Mouse (Mus musculus) heart, embryonic 16.5 days (tissue): ENCODE results near the gene Rbfox2. TPM values are rescaled to one million over a fixed set of nuclear protein-coding genes. Genes with fewer than 3 reads are reported as not detected.
A peak's percentile ranks its signal among the peaks of the same experiment; 100 is the strongest.

ENCODE experiments used
- ATAC-seq: fragments of 200-750 bp; cut with Nextera tagmentation; replicated peaks from 2 replicates; pipeline ENCODE4 v1.8.0; 2017; ENCODE audit warnings: moderate number of reproducible peaks; ENCODE audit not compliant: insufficient read depth, low FRiP score; ENCODE audit errors: extremely low read depth
- H3K27ac ChIP-seq: fragments of 300-500 bp; sonication (generic); 2 replicates; pipeline ENCODE4 v1.5.1; 2014; ENCODE audit warnings: mild to moderate bottlenecking, low read length, control low read depth, moderate library complexity
- H3K27me3 ChIP-seq: fragments of 300-500 bp; sonication (generic); 2 replicates; pipeline ENCODE4 v1.6.1; 2014; ENCODE audit warnings: low read length, mixed read lengths; ENCODE audit not compliant: control insufficient read depth, insufficient read depth
- H3K36me3 ChIP-seq: fragments of 300-500 bp; sonication (generic); 2 replicates; pipeline ENCODE4 v1.6.1; 2014; ENCODE audit not compliant: control insufficient read depth, insufficient read depth
- H3K4me1 ChIP-seq: fragments of 300-500 bp; sonication (generic); 2 replicates; pipeline ENCODE4 v1.6.1; 2014; ENCODE audit warnings: low read length, mixed read lengths; ENCODE audit not compliant: control insufficient read depth, insufficient read depth
- H3K4me2 ChIP-seq: fragments of 300-500 bp; sonication (generic); 2 replicates; pipeline ENCODE4 v1.6.1; 2014; ENCODE audit warnings: low read depth, mild to moderate bottlenecking, control low read depth, low read length
- H3K4me3 ChIP-seq: fragments of 300-500 bp; sonication (generic); 2 replicates; pipeline ENCODE4 v1.5.1; 2014; ENCODE audit warnings: mild to moderate bottlenecking, control low read depth, low read length
- H3K9ac ChIP-seq: fragments of 300-500 bp; sonication (generic); 2 replicates; pipeline ENCODE4 v1.6.1; 2014; ENCODE audit warnings: low read length, control low read depth
- H3K9me3 ChIP-seq: fragments of 300-500 bp; sonication (generic); replicated peaks from 2 replicates; pipeline ENCODE4 v1.6.1; 2016; ENCODE audit warnings: low read length; ENCODE audit not compliant: control insufficient read depth
- WGBS: fragments of 180-500 bp; shearing (Covaris S2); extraction: QIAGEN DNeasy Blood & Tissue Kit; methylation state at CpG from one replicate; pipeline ENCODE4 v1.1.7; 2014; 5-methylcytosine and 5-hydroxymethylcytosine counted together
- polyA plus RNA-seq: library from polyadenylated mRNA; unstranded; fragments of >200 nt; fragmentation: Nextera tagmentation; extraction: Ambion mirVana; gene quantifications from 2 replicates; pipeline ENCODE4 v1.2.1, GENCODE M21; 2015

Rbfox2 gene
- polyA plus RNA-seq, 1 experiment from 2014 or later = 61.8 TPM

DNA sequence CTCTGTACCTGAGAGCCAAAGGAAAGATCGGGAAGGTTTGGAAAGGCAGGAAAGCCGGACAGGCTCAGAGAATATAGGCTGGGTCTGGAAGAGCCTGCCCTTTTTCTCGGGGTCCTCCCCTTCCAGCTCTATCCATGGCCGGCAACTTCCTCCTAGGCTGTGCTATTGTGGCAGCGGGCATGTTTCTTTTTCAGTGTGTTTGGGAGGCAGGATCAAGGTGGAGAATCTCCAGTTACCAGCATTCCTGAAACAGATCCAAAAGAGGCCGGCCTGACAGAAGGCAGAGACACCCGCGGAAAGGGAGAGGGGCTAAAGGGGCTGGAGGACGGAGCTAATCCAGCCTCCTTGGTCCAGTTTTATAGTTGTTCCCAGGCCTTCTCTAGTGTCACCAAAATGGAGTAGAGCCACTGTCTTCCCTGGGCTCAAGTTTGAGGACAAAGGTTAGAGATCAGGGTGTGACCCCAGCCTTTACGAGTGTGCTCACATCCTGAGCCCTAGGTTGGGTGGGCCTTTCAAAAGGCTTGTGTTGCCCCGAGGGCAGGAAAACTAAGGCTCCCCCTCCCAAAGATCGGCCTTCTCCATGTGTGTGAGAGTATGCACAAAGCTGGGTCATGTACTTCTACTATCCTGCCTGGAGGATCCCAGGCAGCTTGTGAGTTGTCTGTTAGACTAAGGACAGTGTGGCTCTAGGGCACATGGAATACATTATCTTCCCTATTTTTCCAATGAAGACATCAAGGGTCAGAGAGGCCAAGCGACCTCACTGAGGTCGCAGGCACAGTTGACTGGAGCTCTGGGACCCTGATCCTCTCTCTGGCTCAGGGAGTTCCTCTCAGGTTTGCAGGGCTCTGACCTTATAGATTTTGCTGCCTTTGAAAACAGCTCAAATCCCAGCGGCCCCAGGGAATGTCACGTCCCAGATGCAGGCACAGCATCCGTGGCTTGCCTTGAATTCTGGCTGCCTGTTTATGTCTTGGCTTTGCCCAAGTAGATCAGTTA, 37.6 kb upstream of the Rbfox2 start:
- Histone ChIP-seq H3K36me3 (no peaks in the 10 kb centered on the region), H3K27ac (peak overlapping the region; percentile 88), H3K4me3 (peak overlapping the region; percentile 43), H3K4me1 (peaks cover 22% of the 10 kb centered on the region), H3K9ac (peak overlapping the region; percentile 68), H3K9me3 (no peaks in the 10 kb centered on the region), H3K27me3 (no peaks in the 10 kb centered on the region), H3K4me2 (peak overlapping the region; percentile 76)
- 33% methylated on average over 17 of the region's 17 CpGs for WGBS
- ATAC-seq = peak; percentile 55

GRCm38 (mm10) chr15:77343527-77344091, 36.8 kb upstream of the Rbfox2 start:
- Histone ChIP-seq H3K9me3 (no peaks in the 10 kb centered on the region), H3K27ac (peak overlapping the region; percentile 88), H3K27me3 (no peaks in the 10 kb centered on the region), H3K4me1 (peaks cover 22% of the 10 kb centered on the region), H3K9ac (peak overlapping the region; percentile 68), H3K4me2 (peak overlapping the region; percentile 76), H3K36me3 (no peaks in the 10 kb centered on the region), H3K4me3 (peak overlapping the region; percentile 43)
- WGBS = 3% methylated on average over 13 of the region's 13 CpGs
- ATAC-seq = peak; percentile 89

DNA sequence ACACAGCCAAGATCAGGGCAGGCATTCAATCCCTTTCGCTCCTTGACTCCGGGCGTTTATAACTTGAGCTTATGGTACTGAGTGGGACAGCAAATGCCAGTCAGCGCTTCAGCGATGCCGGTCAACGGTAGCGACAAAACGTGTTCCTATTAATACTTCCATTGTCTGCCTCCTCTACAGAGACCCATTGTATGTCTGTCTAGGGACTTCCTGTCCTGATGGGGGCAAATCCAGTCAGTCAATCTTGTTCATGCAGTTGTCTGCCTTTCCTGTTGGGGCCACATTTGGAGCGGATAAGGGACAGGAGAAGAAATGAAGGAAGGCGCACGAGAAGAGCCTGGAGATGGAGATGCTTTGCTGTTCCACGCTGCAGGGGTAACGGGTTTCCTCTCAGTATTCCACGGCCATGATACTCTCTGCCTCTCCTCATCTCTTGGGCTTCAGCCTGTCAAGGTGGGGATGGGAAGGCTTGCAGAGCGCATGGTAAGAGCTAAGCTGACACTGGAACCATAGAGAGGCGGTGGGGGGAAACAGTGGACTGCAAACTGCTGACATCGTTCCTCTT, 36.2 kb upstream of the Rbfox2 start:
- H3K4me3 ChIP-seq = peak overlapping the region; percentile 43
- H3K9ac ChIP-seq = peak overlapping the region; percentile 68
- WGBS = 15% methylated on average over 18 of the region's 18 CpGs
- H3K4me1 ChIP-seq = peaks cover 22% of the 10 kb centered on the region
- no peaks in the 10 kb centered on the region for H3K27me3 ChIP-seq
- no peaks in the 10 kb centered on the region for H3K36me3 ChIP-seq
- peak overlapping the region; percentile 88 for H3K27ac ChIP-seq
- no peaks in the 10 kb centered on the region for H3K9me3 ChIP-seq
- peak; percentile 24; the same call in 1 of the 2 replicates for ATAC-seq
- peak overlapping the region; percentile 76 for H3K4me2 ChIP-seq

- ATAC-seq = no peak
- H3K27ac ChIP-seq = no peak overlapping the region
- 83% methylated on average over 6 of the region's 6 CpGs for WGBS
These were observed 35.2 kb upstream of the Rbfox2 start for GRCm38 (mm10) chr15:77342005-77342404.

GRCm38 (mm10) chr15:77340581-77340980, 33.8 kb upstream of the Rbfox2 start:
- no peaks in the 10 kb centered on the region for H3K9me3 ChIP-seq
- ATAC-seq = no peak

More at GRCm38 (mm10) chr15:77342005-77342404, 35.2 kb upstream of the Rbfox2 start:
- Histone ChIP-seq H3K9ac (no peak overlapping the region), H3K4me2 (no peak overlapping the region), H3K27me3 (no peaks in the 10 kb centered on the region), H3K4me1 (peaks cover 23% of the 10 kb centered on the region), H3K9me3 (no peaks in the 10 kb centered on the region), H3K4me3 (no peak overlapping the region), H3K36me3 (no peaks in the 10 kb centered on the region)

GRCm38 (mm10) chr15:77338924-77339429, 32.2 kb upstream of the Rbfox2 start:
- Histone ChIP-seq H3K4me1 (peaks cover 24% of the 10 kb centered on the region), H3K27me3 (no peaks in the 10 kb centered on the region), H3K36me3 (no peaks in the 10 kb centered on the region), H3K9me3 (no peaks in the 10 kb centered on the region), H3K27ac (no peak overlapping the region), H3K4me2 (no peak overlapping the region), H3K9ac (no peak overlapping the region), H3K4me3 (no peak overlapping the region)
- ATAC-seq = no peak
- 59% methylated on average over 8 of the region's 8 CpGs for WGBS

More at GRCm38 (mm10) chr15:77340581-77340980, 33.8 kb upstream of the Rbfox2 start:
- Histone ChIP-seq H3K4me2 (no peak overlapping the region), H3K4me1 (peaks cover 30% of the 10 kb centered on the region), H3K9ac (no peak overlapping the region), H3K27me3 (no peaks in the 10 kb centered on the region), H3K36me3 (no peaks in the 10 kb centered on the region), H3K4me3 (no peak overlapping the region), H3K27ac (no peak overlapping the region)

DNA sequence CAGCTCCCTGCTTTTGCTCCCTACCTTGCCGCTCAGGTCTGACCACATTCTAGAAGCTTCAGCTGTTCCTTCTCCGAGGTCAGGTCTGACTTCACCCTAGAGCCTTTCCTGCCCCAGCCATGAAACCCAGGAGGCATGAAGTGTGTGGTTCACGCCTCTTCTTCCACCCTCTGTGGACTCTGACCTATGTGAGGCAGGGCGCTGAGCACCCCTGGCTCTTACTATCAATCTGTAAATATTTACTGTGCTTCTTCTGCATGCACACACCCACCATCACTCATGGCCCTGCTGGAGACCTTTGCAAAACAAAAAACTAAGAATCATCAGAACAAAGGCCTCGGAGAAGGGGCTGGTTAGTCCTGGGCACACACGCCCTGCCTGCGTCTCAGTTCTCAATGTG, 31.6 kb upstream of the Rbfox2 start:
- Histone ChIP-seq H3K4me1 (peaks cover 19% of the 10 kb centered on the region), H3K4me2 (no peak overlapping the region), H3K9me3 (no peaks in the 10 kb centered on the region), H3K36me3 (no peaks in the 10 kb centered on the region), H3K4me3 (no peak overlapping the region), H3K27ac (no peak overlapping the region), H3K9ac (no peak overlapping the region), H3K27me3 (no peaks in the 10 kb centered on the region)
- 77% methylated on average over 7 of the region's 7 CpGs for WGBS
- no peak for ATAC-seq

DNA sequence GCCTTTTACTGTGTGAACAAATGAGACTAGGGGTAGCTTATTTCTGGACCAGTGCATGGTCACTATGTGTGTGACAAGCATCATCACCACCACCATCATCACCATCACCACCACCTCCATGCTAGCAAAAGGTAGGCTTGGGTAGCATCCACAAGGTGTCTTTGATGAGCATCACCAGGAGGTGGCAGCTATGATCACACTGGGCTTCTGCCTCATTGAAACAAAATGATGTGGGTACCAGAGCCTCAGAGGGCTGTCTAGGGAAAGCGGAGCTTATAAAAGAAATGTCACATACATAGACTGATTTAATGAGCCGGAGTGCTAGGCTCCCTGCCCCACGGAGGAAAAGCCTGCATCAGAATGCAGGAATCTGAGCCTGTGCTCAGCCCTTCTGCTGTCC, 31.1 kb upstream of the Rbfox2 start:
- H3K36me3 ChIP-seq = no peaks in the 10 kb centered on the region
- H3K27ac ChIP-seq = no peak overlapping the region
- no peaks in the 10 kb centered on the region for H3K27me3 ChIP-seq
- no peaks in the 10 kb centered on the region for H3K9me3 ChIP-seq
- ATAC-seq = no peak
- H3K9ac ChIP-seq = no peak overlapping the region
- no peak overlapping the region for H3K4me3 ChIP-seq
- peaks cover 14% of the 10 kb centered on the region for H3K4me1 ChIP-seq
- WGBS = 66% methylated on average over 3 of the region's 3 CpGs
- no peak overlapping the region for H3K4me2 ChIP-seq
